9 mouse cellular contexts compared by ENCODE assay signal in genomic region chr14:119027130-119027529, GRCm38 (mm10).
DNase-seq lines count a peak whose midpoint lies in the region; ATAC-seq lines count a peak whose summit lies in the region.
"Had no signal": no experiment of that assay in that cellular context is flagged by ENCODE, and none has a peak within 500 bp of the region (broad histone marks: within the 10 kb centered on the region; RNA-seq: fewer than 3 reads in every experiment).

No protein-coding gene starts in this region.

- H3K27ac ChIP-seq in midbrain, embryonic 11.5 days (ENCODE audit: low read depth, low read length) = no peak overlapping the region
- no peak overlapping the region for H3K27ac ChIP-seq in midbrain, embryonic 15.5 days
- no peak overlapping the region for H3K27ac ChIP-seq in forebrain, embryonic 11.5 days (ENCODE audit: low read depth, low read length)
- H3K27ac ChIP-seq in stomach, embryonic 14.5 days (ENCODE audit: low read length) = no peak overlapping the region
- H3K27ac ChIP-seq: macrophage had no signal

- no peak overlapping the region for H3K4me2 ChIP-seq in midbrain, embryonic 11.5 days
- H3K4me2 ChIP-seq in midbrain, embryonic 15.5 days = no peak overlapping the region
- H3K4me2 ChIP-seq in forebrain, embryonic 11.5 days (ENCODE audit: low read depth, low read length, severe bottlenecking) = no peak overlapping the region
- H3K4me2 ChIP-seq in stomach, embryonic 14.5 days (replicated peaks; ENCODE audit: low read depth, low read length) = no peak overlapping the region

- no peak overlapping the region for H3K9ac ChIP-seq in midbrain, embryonic 11.5 days (ENCODE audit: low read length)
- no peak overlapping the region for H3K9ac ChIP-seq in midbrain, embryonic 15.5 days
- H3K9ac ChIP-seq in forebrain, embryonic 11.5 days (ENCODE audit: low read length) = no peak overlapping the region
- H3K9ac ChIP-seq in stomach, embryonic 14.5 days (replicated peaks; ENCODE audit: low read depth, low read length) = no peak overlapping the region

- peak; percentile 88 for DNase-seq in midbrain, embryonic 11.5 days (ENCODE audit: low spot score, missing footprints)
- DNase-seq in brain, adult 2 months (ENCODE audit: low read depth, low spot score) = peak; percentile 87
- no peak for DNase-seq in forebrain, embryonic 11.5 days (ENCODE audit: low spot score)
- peak; percentile 85 for DNase-seq in induced T-regulatory cell, adult 2 months (ENCODE audit: low read depth)
- DNase-seq in left cerebral cortex, postnatal 14 days (ENCODE audit: low spot score in 2 of 2) = peak; percentile 65 to 76
- DNase-seq in mesoderm, embryonic 11.5 days (ENCODE audit: low read depth, low spot score) = peak; percentile 76

- H3K9me3 ChIP-seq in midbrain, embryonic 11.5 days (ENCODE audit: control insufficient read depth, low read length) = no peaks in the 10 kb centered on the region
- no peaks in the 10 kb centered on the region for H3K9me3 ChIP-seq in midbrain, embryonic 15.5 days
- H3K9me3 ChIP-seq in forebrain, embryonic 11.5 days (ENCODE audit: control insufficient read depth, low read length) = no peaks in the 10 kb centered on the region
- H3K9me3 ChIP-seq in stomach, embryonic 14.5 days (ENCODE audit: control insufficient read depth, low read depth, low read length) = no peaks in the 10 kb centered on the region

- H3K4me1 ChIP-seq in midbrain, embryonic 11.5 days (ENCODE audit: control insufficient read depth, insufficient read depth, low read length) = no peaks in the 10 kb centered on the region
- H3K4me1 ChIP-seq in midbrain, embryonic 15.5 days = no peaks in the 10 kb centered on the region
- H3K4me1 ChIP-seq in forebrain, embryonic 11.5 days (replicated peaks; ENCODE audit: control insufficient read depth, insufficient read depth, low read length) = no peaks in the 10 kb centered on the region
- no peaks in the 10 kb centered on the region for H3K4me1 ChIP-seq in stomach, embryonic 14.5 days (ENCODE audit: control insufficient read depth, insufficient read depth, low read length)

- no peak overlapping the region for H3K4me3 ChIP-seq in midbrain, embryonic 11.5 days (ENCODE audit: low read depth, low read length)
- H3K4me3 ChIP-seq in midbrain, embryonic 15.5 days = no peak overlapping the region
- no peak overlapping the region for H3K4me3 ChIP-seq in forebrain, embryonic 11.5 days (ENCODE audit: low read depth, low read length)
- H3K4me3 ChIP-seq in stomach, embryonic 14.5 days (ENCODE audit: low read depth, low read length) = no peak overlapping the region

- intact Hi-C loops in left cerebral cortex, postnatal 14 days (cut with DNase I) = no loop called here

- ATAC-seq in midbrain, embryonic 11.5 days (ENCODE audit: low FRiP score) = peak; percentile 80
- ATAC-seq in midbrain, embryonic 15.5 days (replicated peaks) = no peak
- peak; percentile 71; the same call in 1 of the 2 replicates for ATAC-seq in forebrain, embryonic 11.5 days (replicated peaks; ENCODE audit: low FRiP score)
- peak; percentile 61; the same call in 1 of the 2 replicates for ATAC-seq in stomach, embryonic 14.5 days (ENCODE audit: insufficient number of reproducible peaks, insufficient read depth, low FRiP score, low read depth)

- 0 out of 2 replicates have a peak, but pooled peaks cover 3% of the 10 kb centered on the region for H3K36me3 ChIP-seq in midbrain, embryonic 11.5 days (ENCODE audit: control insufficient read depth, insufficient read depth, low read length)
- H3K36me3 ChIP-seq in midbrain, embryonic 15.5 days (replicated peaks) = peaks cover 10% of the 10 kb centered on the region; the same call in 1 of the 2 replicates
- no peaks in the 10 kb centered on the region for H3K36me3 ChIP-seq in forebrain, embryonic 11.5 days (ENCODE audit: control insufficient read depth, insufficient read depth, low read length)
- H3K36me3 ChIP-seq in stomach, embryonic 14.5 days (ENCODE audit: control insufficient read depth, insufficient read depth, low read length) = peaks cover 8% of the 10 kb centered on the region; the same call in 1 of the 2 replicates

- 57% methylated on average over 4 of the region's 4 CpGs for WGBS in midbrain, embryonic 11.5 days
- WGBS in midbrain, embryonic 15.5 days = 46% methylated on average over 4 of the region's 4 CpGs
- 55% methylated on average over 4 of the region's 4 CpGs for WGBS in forebrain, embryonic 11.5 days
- WGBS in stomach, embryonic 14.5 days = 49% methylated on average over 4 of the region's 4 CpGs

- H3K27me3 ChIP-seq in midbrain, embryonic 11.5 days (ENCODE audit: control insufficient read depth, insufficient read depth, low read length) = no peaks in the 10 kb centered on the region
- no peaks in the 10 kb centered on the region for H3K27me3 ChIP-seq in midbrain, embryonic 15.5 days (replicated peaks)
- no peaks in the 10 kb centered on the region for H3K27me3 ChIP-seq in forebrain, embryonic 11.5 days (ENCODE audit: control insufficient read depth, insufficient read depth, low read length)
- H3K27me3 ChIP-seq in stomach, embryonic 14.5 days (ENCODE audit: control insufficient read depth, insufficient read depth, low read length) = no peaks in the 10 kb centered on the region
